Mouse (Mus musculus) liver, adult 2 months (tissue): ENCODE results near the gene Polr3h. TPM values are rescaled to one million over a fixed set of nuclear protein-coding genes. Genes with fewer than 3 reads are reported as not detected.

ENCODE experiments used
- DNase-seq: peaks from one replicate; pipeline ENCODE4 v3.0.0-alpha.2; 2011; ENCODE audit warnings: low read depth, low spot score; ENCODE audit errors: extremely low read depth
- H3K27ac ChIP-seq: fragments of 200-500 bp; replicated peaks from 2 replicates; pipeline ENCODE4 v1.5.1; 2012; ENCODE audit warnings: low read depth, mild to moderate bottlenecking, control low read depth, inconsistent platforms, low read length; ENCODE audit not compliant: insufficient read depth
- H3K27me3 ChIP-seq: fragments of 200-500 bp; 2 replicates; pipeline ENCODE4 v1.6.1; 2012; ENCODE audit warnings: mild to moderate bottlenecking, moderate library complexity, low read length, inconsistent platforms; ENCODE audit not compliant: control insufficient read depth, insufficient read depth
- H3K36me3 ChIP-seq: fragments of 200-500 bp; 2 replicates; pipeline ENCODE4 v1.6.1; 2012; ENCODE audit warnings: low read length, inconsistent platforms; ENCODE audit not compliant: control insufficient read depth, insufficient read depth
- H3K4me1 ChIP-seq: fragments of 200-500 bp; 2 replicates; pipeline ENCODE4 v1.6.1; 2011; ENCODE audit warnings: low read length; ENCODE audit not compliant: control insufficient read depth, insufficient read depth
- H3K4me3 ChIP-seq: fragments of 200-500 bp; 2 replicates; pipeline ENCODE4 v1.5.1; 2011; ENCODE audit warnings: low read depth, mild to moderate bottlenecking, control low read depth, low read length, moderate library complexity; ENCODE audit not compliant: insufficient read depth
- H3K79me2 ChIP-seq: fragments of 200-500 bp; 2 replicates; pipeline ENCODE4 v1.6.1; 2012; ENCODE audit warnings: inconsistent platforms, mild to moderate bottlenecking, low read length, moderate library complexity; ENCODE audit not compliant: control insufficient read depth, insufficient read depth
- H3K9ac ChIP-seq: fragments of 200-500 bp; 2 replicates; pipeline ENCODE4 v1.6.1; 2012; ENCODE audit warnings: low read depth, mild to moderate bottlenecking, control low read depth, inconsistent platforms, low read length
- CTCF ChIP-seq: fragments of 200-500 bp; IDR thresholded peaks from 2 replicates; pipeline ENCODE4 v1.5.1; 2011; ENCODE audit warnings: low read depth, low read length, control low read depth
- POLR2A ChIP-seq: fragments of 200-500 bp; IDR thresholded peaks from 2 replicates; pipeline ENCODE4 v1.6.1; 2011; ENCODE audit warnings: low read length, control low read depth; ENCODE audit not compliant: insufficient read depth; ENCODE audit errors: extremely low read depth
- WGBS: fragments of 180-500 bp; shearing (Covaris S2); methylation state at CpG from one replicate; pipeline ENCODE4 v1.1.7; 2018; 5-methylcytosine and 5-hydroxymethylcytosine counted together
- polyA plus RNA-seq: library from polyadenylated mRNA; depleted of rRNA; stranded (reverse); fragments of >200 nt; gene quantifications from 2 replicates; pipeline ENCODE4 v1.2.3, GENCODE M21; 2012
- total RNA-seq: library from RNA; depleted of rRNA; stranded (reverse); fragments of >200 nt; gene quantifications from 2 replicates; pipeline ENCODE4 v1.2.3, GENCODE M21; 2014

Gene Polr3h
- total and polyA plus RNA-seq, 2 experiments = 6.4 to 8.3 TPM

GRCm38 (mm10) chr15:81943176-81943749, 17.2 kb upstream of the Polr3h start:
- H3K27me3 ChIP-seq = no peaks in the 10 kb centered on the region
- no peaks in the 10 kb centered on the region for H3K79me2 ChIP-seq
- TF ChIP-seq CTCF = no peak
- no peak for TF ChIP-seq POLR2A
- no peak overlapping the region for H3K4me3 ChIP-seq
- no peaks in the 10 kb centered on the region for H3K36me3 ChIP-seq
- no peak for DNase-seq
- no peak overlapping the region for H3K9ac ChIP-seq
- no peak overlapping the region for H3K27ac ChIP-seq
- WGBS = 47% methylated on average over 9 of the region's 9 CpGs
- H3K4me1 ChIP-seq = no peaks in the 10 kb centered on the region

GRCm38 (mm10) chr15:81941010-81941409, 15.0 kb upstream of the Polr3h start:
- Histone ChIP-seq H3K27me3 (no peaks in the 10 kb centered on the region), H3K79me2 (no peaks in the 10 kb centered on the region), H3K36me3 (no peaks in the 10 kb centered on the region), H3K27ac (no peak overlapping the region), H3K4me1 (no peaks in the 10 kb centered on the region), H3K9ac (no peak overlapping the region), H3K4me3 (no peak overlapping the region)
- 96% methylated on average over 2 of the region's 2 CpGs for WGBS
- DNase-seq = no peak
- no peak for TF ChIP-seq POLR2A
- no peak; the same call in 1 of the 2 replicates for TF ChIP-seq CTCF

- H3K36me3 ChIP-seq = no peaks in the 10 kb centered on the region
- H3K4me3 ChIP-seq = no peak overlapping the region
- TF ChIP-seq CTCF = no peak
- no peak for TF ChIP-seq POLR2A
- H3K27ac ChIP-seq = no peak overlapping the region
- no peak overlapping the region for H3K9ac ChIP-seq
- WGBS = 95% methylated on average over 5 of the region's 5 CpGs
- H3K27me3 ChIP-seq = no peaks in the 10 kb centered on the region
- no peaks in the 10 kb centered on the region for H3K79me2 ChIP-seq
- H3K4me1 ChIP-seq = no peaks in the 10 kb centered on the region
- DNase-seq = no peak
Measured at GRCm38 (mm10) chr15:81940219-81940618, 14.2 kb upstream of the Polr3h start.

- H3K27me3 ChIP-seq = no peaks in the 10 kb centered on the region
Measured at GRCm38 (mm10) chr15:81939774-81940173, 13.7 kb upstream of the Polr3h start.

GRCm38 (mm10) chr15:81939157-81939715, 13.2 kb upstream of the Polr3h start:
- Histone ChIP-seq H3K36me3 (no peaks in the 10 kb centered on the region), H3K4me1 (no peaks in the 10 kb centered on the region), H3K27me3 (no peaks in the 10 kb centered on the region), H3K9ac (no peak overlapping the region), H3K27ac (no peak overlapping the region), H3K4me3 (no peak overlapping the region), H3K79me2 (no peaks in the 10 kb centered on the region)
- no peak for TF ChIP-seq POLR2A
- no peak for TF ChIP-seq CTCF
- 90% methylated on average over 10 of the region's 10 CpGs for WGBS
- no peak for DNase-seq

More at GRCm38 (mm10) chr15:81939774-81940173, 13.7 kb upstream of the Polr3h start:
- 91% methylated on average over 4 of the region's 4 CpGs for WGBS
- Histone ChIP-seq H3K4me1 (no peaks in the 10 kb centered on the region), H3K27ac (no peak overlapping the region), H3K79me2 (no peaks in the 10 kb centered on the region), H3K4me3 (no peak overlapping the region), H3K36me3 (no peaks in the 10 kb centered on the region), H3K9ac (no peak overlapping the region)
- TF ChIP-seq CTCF (no peak), POLR2A (no peak)
- DNase-seq = no peak

- Histone ChIP-seq H3K9ac (no peak overlapping the region), H3K36me3 (no peaks in the 10 kb centered on the region), H3K27me3 (no peaks in the 10 kb centered on the region), H3K4me1 (no peaks in the 10 kb centered on the region), H3K4me3 (no peak overlapping the region), H3K79me2 (no peaks in the 10 kb centered on the region), H3K27ac (no peak overlapping the region)
- peak; percentile 74 for TF ChIP-seq CTCF
- no peak for TF ChIP-seq POLR2A
- no peak for DNase-seq
- WGBS = 60% methylated on average over 2 of the region's 2 CpGs
Measured at GRCm38 (mm10) chr15:81938246-81938645, 12.2 kb upstream of the Polr3h start.
